Mouse (Mus musculus) heart, adult 18-20 months (tissue): ENCODE results near the gene Rapgef5. TPM values are rescaled to one million over a fixed set of nuclear protein-coding genes. Genes with fewer than 3 reads are reported as not detected.

Source experiments
- DNase-seq, 2 experiments: peaks; one replicate each; pipeline ENCODE4 v3.0.0; 2021 to 2022; ENCODE audit warnings: mixed read lengths in 1 of 2
- total RNA-seq, 2 experiments: library from RNA; stranded (reverse); gene quantifications; 2 replicates each; pipeline ENCODE4 v1.2.3; 2021

Rapgef5 gene
- total RNA-seq, 2 experiments from 2014 or later, result 31.7 to 34.8 TPM

DNA sequence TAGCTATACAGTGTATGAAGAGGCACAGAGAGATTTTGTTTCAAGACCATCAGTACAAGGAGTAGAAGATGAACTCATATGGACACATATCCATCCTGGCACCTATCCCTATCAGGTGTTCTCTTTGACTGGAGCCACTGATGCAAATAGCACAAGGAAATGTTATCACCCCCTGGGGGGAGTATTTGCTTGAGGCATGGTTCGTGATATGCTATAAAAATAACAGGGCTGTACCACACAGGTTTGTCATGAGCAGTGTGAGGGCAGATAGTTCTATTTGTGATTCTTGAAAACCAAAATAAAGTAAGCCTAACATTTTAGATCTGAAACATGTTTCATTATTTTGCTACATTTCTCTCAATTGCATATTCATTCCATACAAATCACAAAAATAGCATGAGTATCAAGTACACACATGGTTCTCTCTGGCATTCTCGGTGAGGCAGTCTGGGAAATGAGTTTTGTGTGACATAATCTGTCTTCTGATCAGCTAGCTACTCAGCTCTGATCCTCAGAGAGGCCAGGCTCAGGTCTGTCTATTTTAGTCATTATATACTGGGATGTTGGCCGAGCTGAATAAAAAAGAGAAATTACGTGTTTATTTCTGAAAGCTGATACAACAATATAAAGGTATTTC, 12.3 kb downstream of the Rapgef5 start:
- no peak for DNase-seq

DNA sequence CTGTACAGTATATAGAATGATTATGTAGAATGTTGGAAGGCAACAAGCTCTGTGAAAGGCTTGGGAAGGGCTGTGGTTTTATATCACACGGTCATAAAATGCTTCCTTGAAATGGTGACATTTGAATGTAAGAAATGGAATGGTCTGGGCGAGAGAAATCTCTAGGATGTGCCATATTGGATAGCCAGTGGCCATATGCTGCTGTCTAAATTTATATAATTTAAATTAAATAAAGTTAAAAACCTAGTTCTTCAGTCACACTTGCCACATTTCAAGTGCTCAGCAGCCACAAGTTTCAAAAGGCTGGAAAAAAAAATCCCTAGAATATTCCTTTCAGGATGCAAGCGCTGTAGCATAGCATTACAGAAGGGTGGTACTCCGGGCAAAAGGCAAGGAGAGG, 14.8 kb downstream of the Rapgef5 start:
- DNase-seq, result no peak

DNA sequence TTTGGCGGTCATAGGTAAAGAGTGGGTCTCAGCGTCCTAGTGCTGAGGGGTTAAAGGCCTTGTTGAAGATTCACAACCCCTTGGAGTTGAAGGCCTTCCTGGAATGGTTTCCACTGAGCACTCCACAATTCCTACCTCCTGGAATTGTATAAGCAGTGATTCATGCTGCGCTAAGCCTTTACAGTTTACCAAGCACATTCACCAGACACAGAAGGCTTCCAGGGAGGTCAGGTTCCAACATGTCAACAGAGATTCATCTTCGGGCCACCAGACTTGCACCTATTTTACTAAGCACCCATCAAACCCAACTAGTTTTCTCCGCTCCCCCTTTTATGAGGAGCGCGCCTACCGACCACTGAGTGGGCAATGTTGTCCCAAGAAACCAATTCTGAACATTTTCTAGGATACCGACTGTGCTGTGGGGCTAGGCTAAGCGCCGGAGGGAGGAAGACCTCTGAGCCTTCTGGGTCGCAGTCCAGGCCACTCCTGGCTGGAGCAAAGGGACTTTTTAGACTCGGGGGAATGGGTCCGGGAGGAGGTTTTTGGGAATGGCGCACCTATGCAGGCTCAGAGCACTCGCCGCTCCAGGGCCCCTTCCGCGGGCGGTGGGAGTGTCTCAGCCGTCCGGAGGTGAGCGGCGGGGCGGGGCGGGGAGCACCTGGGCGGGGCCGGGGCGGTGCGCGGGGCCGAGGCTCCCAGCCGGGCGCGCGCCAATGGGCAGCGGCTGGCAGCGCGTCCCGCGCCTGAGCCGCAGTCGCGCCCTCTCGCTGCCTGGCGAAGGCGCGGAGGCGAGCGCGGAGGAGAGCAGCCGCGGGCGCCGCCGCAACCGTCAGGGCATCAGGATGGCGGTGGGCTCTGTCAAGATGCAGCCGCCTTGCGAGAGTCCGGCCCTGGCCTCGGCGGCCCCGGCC, 17.2 kb downstream of the Rapgef5 start:
- peak; percentile 35 to 53 for DNase-seq

DNA sequence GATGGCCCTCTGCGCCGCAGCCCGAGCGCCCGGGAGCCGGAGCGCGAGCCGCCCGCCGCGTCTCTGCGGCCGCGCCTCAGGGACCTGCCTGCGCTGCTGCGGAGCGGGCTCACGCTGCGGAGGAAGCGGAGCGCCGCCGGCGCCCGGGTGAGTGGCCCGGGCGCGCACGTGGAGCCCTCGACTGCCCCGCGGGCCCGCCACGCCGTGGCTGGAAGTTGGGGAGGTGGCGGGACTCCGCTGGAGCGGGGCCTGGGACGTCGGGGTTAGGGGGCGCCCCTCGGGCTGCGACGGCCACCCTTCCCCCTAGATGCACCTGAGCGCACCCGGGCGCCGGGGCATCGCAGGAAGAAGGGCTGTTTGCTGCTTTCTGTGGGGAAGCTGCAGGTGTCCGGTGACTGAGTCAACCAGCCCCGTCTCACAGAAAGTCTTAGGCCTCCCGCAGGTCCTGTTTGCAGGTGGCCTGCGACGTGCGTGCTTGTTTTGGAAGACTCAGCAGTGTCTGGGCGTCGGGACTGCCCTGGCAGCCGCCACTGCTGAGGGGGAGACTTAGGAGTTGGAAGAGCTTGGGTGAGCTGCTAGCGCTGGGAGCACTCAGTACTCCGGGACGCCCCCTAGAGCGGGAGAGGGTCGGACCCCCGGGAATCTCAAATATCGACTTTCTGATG, 17.9 kb downstream of the Rapgef5 start:
- DNase-seq, result peak; percentile 43 to 52

DNA sequence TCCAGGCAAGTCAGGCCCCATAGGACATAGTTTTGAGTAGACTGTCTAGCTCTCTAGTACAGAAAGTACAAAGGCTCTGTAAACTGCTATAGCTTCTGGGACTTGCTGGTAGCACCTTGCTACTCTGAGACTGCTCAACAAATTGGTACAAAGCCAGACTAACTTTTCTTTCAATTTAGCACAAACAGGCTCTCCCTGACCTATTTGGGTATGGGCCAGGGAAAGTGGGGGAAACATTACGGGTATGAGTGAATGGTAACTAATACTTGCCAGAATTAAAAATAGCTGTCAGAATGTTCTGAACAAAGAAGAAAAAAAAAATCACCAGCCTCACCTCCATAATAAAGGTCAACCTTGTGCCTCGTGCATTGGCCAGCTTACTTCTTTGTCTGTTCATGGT, 24.1 kb downstream of the Rapgef5 start:
- peak; percentile 76 to 83 for DNase-seq

DNA sequence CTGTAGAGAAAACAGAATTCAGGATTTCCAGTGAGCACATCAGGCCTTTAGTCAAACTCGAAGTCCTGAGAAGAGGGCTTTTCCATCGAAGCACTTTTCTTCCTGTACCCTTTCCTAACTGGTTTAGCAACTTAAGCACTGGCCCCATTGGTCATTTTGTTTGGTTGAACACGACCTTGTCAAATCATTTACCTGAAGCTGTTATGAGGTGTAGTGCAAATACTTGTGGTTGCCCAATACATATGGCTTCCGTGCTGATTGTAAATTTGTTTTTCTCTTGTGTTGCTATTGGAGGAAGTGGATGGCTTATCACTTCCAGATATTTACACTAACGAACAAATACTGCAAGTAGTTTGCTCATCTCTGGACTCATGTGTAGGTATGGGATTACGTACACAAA, 29.0 kb downstream of the Rapgef5 start:
- no peak for DNase-seq

DNA sequence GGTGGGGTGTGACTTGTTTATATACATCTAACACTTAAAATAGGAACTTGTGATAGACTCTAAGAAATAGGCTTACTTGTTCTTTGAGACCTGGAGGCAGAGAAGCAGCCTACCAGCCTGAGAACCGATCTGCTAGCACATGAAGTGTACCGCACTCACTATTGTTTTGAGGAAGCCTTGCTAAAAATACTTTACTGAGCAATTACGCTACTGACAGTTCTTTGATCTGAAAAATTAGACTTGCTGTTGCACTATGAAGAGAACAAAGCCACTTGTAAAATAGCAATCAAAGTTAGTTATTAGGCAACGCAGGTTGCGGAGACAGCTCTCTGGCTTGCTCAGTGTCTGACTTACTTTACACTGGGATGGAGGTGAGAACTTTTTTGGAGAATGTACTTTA, 37.1 kb downstream of the Rapgef5 start:
- no peak for DNase-seq

DNA sequence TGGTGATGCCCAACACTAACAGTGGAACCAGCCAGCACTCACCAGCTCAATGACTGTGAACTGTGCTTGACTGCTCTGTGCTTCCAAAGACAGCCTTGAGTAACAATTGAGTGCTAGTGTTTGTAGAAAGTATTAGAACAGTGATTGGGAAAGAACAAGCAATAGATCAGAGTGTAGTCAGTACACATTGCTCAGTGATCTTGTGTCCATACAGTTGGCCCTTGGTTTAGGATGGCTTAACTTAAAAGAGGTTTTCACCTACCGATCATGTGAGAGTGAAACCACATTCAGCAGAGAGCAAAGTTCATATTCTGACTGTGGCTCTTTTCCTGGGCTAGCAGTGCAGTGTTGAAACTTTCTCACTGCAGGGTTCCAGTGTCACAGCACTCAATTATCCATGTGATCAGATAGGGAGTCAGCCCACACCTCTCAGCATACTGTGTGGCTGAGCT, 38.4 kb downstream of the Rapgef5 start:
- DNase-seq, result no peak

DNA sequence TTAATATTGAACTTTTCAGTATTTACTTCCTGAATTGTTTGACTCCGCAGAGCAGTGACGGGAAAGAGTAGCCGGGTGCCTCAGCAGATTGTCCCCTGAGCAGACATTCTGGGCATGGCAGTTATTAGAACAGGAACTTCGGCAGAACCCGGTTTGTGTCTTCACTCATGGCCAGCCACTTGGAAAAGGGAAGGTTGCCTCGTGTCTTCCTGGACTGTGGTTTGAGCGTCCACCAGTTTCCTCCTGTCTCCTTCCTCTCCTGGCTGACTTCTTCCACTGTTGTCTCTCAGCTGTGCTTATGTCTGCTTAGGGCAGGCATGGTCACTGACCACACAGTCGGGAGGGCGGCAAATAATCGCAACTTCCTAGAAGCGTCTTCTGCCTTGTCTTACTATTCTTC, 44.2 kb downstream of the Rapgef5 start:
- peak; percentile 25 to 77 for DNase-seq

DNA sequence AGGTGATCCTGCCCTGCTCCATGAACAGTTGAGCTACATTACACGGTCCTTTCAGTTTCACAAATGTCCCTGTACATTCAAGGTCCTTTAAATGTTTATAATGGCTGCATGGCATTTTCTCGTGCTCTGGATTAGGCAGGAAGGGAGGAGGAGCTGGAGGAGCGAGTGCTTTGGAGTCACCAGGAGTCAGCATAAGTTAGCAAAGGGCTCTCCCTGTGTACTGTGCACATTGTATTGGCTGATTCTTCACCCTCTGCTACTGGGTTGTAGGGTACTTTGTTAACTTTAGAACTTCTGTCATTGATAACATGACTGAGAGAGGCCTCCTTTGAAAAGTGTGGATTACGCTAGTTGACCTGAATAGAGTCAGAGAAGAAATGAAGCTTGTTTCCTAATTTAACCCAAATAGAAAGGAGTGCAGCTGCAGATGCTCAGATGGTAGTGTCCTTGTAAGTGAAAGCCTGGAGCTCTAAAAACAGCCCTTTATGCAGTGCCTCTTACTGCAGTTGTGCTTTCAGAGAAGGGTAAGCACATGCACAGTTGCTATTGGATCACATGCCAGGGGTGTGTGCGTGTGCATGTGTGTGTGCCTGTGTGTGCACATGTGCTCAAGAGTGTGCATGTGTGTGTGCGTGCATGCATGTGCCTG, 45.3 kb downstream of the Rapgef5 start:
- DNase-seq, result no peak

DNA sequence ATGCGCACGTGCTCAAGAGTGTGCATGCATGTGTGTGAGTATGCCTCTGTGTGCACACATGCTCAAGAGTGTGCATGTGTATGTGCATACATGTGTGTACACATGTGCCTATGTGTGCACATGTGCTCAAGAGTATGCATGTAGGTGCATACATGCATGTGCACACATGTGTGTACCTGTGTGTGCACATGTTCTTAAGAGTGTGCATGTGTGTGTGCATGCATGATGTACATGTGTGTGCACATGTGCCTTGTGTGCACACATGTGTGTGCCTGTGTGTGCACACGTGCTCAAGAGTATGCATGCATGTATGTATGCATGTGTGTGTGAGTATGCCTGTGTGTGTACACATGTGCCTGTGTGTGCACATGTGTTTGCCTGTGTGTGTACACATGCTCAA, 45.8 kb downstream of the Rapgef5 start:
- no peak for DNase-seq

DNA sequence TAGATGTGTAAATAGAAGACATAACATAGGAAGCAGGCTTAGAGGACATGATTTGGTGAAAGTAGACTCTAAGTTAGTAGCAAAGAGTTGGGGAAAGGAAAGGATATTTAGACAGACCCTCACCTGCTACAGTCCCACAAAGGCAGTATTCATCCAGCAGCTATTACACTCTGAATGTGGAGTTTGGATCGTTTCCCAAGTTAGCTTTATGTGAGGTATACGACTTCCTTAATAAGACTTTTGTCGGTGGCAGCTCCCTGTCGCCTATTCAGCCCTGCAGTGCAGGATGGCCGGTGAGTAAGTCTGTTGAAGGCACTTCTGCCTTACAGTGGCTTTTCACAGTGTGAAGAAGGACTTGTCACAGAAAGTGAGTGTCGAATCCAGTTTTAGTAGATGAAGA, 47.6 kb downstream of the Rapgef5 start:
- DNase-seq, result no peak

DNA sequence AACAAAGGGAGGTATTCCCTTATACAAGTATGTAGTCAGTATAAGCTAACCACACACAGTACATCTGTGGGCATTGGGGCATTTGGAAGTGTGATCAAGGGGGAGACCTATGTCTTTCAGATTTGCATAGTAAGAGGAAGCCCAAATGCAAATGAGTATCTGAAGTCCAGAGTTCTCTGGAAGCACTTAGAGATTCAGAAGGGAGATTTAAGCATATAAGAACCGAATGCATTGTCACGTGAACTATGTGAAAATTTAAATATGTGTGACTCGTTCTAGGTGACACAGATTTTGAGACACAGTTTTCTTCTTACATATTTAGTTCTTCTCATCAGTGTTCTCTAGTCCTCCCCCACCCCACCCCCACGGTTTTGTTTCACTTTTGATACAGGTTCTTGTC, 50.0 kb downstream of the Rapgef5 start:
- DNase-seq, result no peak

DNA sequence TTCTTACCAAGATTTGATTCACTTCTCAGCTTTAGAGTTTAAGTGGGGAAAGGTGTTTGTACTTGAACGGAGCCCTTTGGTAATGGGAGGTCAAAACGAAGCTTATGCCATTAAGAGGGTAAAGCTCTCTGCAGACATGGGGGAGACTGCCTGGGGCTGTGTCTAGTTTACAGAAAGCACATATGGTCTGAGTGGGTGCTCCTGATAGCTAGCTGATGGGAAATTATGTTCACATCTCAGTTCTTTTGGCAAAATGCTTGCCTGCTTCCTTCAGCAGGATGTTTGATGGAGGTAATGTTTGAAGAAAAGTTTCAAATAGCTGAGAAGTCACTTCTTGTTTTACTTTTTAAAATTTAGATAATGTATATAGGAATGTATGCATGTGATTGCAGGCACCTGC, 53.4 kb downstream of the Rapgef5 start:
- no peak for DNase-seq

DNA sequence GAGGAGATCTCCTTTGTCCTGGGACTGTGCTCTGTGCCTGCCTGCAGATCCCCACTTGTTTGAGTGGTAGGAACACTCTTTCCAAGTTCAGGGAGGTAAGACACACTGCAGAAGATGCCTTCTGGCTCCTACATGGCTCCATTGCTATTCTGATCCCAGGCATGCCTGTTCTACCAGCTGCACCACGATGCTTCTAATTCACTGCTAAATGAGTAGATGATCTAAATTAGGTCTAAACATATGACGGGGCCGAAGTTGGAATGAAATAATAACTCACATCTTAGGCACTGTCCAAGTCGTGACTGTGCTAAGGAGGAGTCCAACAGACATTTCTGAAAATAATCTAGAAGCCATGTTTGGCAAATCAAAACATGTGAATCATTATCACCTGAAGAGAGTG, 68.0 kb downstream of the Rapgef5 start:
- no peak for DNase-seq

DNA sequence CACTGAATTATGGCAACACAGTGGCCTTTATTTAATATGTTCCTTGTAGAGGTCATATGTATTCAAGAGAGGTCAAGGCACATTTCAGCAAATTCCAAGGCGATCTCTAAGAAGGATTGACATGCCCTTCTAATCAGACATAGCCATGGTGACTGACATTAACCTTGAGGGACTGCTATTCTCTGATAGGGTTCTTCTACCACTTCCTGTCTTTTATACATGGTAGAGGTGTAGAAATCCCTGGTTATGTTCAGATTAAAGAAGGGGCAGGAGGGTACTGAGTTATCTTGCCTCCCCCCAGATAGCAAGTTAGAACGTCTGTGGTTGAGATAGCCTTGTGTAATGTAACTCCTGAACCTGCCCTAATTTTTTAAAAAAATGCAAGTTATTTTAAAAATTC, 69.1 kb downstream of the Rapgef5 start:
- DNase-seq, result no peak

DNA sequence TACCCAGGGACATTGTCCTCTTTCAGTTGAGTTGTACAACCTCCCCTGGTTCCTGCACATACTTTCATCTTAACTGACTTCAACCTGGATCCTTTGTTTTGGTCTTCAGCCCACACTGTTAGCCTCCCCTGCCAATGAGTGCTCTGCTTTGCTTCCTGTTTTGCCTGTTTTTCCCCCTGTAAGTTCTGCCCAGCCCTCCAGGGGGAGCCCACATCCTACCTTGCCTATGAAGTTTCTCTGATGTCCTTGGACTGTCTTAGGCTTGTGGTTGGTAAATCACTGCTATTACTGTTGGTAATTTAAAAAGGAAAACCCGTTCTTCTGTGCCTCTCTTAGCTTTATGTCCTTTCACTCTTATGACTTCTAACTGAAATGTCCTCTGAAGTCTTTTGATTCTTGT, 69.8 kb downstream of the Rapgef5 start:
- peak; percentile 83 to 89 for DNase-seq

DNA sequence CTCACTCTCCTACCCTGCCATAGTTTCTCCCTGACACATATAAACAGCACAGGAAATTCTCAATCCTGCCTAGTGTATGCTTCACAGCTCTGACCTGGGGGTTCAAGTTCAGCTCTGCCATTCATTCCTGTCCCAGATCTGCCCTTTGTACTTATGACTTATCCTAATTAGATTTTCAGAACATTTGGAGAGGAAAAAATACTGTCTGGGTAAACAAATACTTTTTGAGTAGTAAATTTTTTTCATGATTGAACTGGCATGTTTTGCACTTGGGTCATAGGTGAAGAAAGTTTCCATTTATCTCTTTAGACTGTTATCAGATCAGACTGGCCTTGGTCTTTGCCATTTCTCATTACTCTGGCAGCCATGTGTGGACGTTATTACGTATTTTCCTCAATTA, 72.9 kb downstream of the Rapgef5 start:
- DNase-seq, result no peak

DNA sequence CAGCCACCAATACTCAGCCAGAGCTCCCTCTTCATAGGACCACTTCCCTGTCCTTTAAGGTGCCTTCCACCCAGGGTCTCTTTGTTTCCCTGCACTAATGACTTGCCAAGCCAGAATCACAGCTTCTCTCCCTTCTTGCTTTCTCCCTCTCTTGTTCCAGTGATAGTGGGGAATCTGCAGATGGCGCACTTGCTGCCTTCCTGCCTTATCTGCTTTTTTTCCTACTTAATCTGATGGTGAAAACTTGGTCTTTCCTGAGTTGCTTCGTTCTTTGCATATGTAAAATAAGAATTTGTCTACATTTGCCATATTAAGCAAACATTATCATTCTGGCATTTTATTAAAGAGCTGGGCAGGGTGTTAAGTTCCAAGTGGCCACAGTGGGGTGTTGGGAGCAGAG, 75.7 kb downstream of the Rapgef5 start:
- peak in 1 of 2 experiments; percentile 17 for DNase-seq

DNA sequence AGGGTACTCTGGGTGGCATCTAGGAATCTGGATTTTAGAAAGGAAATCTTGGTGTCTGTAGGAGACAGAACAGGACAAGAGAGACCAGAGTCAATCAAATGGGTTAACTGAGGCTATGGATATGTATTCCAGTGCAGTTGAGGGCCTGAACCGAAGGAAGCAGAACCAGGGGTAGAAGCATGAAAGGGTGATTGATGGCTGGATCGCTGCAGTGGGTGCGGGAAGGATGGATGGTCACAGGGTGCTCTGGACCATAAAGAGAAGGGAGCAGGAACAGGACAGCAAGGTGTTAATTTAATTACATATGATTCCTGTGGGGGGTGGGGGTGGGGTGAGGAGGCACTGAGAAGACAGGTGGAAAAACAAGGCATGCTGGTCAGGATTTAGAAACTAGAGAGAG, 76.3 kb downstream of the Rapgef5 start:
- no peak for DNase-seq

DNA sequence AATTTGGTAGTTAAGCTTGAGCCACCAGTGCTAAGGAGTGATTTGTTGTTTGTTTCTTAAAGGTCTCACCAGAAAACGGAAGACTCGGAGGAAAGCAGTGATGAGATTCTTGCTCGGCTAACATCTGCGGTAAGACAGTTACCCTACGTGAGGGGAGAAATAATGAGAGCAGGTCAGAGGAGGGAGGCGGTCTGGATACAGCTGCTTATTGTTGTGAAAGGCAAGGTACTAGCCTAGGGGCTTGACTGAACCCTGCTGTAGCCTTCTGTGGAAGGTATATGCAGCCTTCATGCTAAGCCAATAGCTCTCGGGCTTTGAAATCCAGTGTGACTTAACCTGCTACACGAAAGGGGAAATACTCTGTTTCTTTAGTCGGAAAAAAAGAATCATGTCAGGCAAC, 78.9 kb downstream of the Rapgef5 start:
- DNase-seq, result no peak

DNA sequence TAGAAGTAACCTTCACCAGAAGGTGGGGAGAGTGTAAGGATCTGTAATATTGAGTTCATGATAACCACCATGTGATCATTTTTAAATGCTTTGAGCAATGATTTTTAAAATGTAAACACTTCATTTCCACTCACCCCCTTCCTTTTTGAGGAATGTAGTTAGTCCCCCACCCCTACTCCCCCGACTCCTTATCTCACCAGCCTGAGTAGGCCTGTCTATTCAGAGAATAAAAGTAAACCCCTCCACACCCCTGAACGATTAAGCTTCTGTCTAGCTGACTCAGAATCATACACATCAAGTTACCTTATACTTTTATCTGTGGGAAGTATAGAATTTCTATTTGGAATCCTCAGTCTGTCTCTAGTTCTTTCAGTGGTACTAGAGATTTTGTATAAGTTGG, 81.9 kb downstream of the Rapgef5 start:
- DNase-seq, result no peak

DNA sequence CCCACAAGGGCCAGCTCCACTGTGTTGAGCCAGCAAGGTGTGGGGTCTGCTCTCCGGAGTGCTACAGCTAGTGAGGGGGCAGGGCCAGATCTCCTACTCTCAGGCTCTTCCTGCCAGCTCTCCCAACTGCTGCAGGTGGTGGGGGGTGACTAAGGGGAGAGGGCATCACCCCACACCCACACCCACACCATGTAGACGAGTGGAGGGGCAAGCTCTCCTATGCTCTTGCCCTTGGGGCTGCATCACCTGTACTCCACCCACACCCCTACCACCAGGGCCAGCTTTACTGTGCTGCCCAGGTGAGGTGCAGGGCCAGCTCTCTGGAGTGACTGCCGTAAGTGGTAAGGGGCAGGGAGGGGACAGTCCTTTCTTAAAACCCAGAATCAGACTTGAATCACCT, 89.7 kb downstream of the Rapgef5 start:
- no peak for DNase-seq
